Comparison of ENCODE assay signal across 1 mouse cellular context in the genomic region with DNA sequence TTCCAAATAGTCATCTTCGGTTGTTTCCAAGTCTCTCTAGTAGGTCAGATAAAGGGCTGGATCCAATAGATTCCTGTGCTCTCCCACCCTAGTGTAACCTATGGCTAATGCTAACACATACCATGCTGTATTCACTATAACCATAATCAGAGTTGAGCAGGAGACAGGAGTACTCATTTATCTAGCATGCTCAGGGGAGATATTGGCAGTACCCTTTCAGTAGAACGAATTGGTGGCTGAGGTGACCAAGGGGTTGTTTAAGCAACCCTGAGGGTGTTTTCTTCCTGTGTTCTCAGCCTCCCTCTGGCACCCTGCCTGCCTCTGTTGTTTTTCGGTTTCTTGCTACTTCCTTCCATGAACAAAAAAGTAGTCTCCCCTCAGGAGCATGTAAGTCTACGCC.
TF ChIP-seq lines count a peak whose summit lies in the region.

No protein-coding gene starts in this region.

TF ChIP-seq in MEL, 35 proteins besides CTCF, POLR2A, EP300 and RAD21 (continued from another document):
- TF ChIP-seq E2F4 (IDR thresholded peaks at IDR 0.05; ENCODE audit: borderline replicate concordance, low read depth, low read length) (no peak), NRF1 (IDR thresholded peaks at IDR 0.05; ENCODE audit: insufficient read depth, low read depth, low read length, poor library complexity, severe bottlenecking) (no peak), HCFC1 (IDR thresholded peaks at IDR 0.05; ENCODE audit: low read depth, low read length) (no peak), NELFE (IDR thresholded peaks at IDR 0.05; ENCODE audit: low read depth, low read length) (no peak), MXI1 (IDR thresholded peaks at IDR 0.05; ENCODE audit: low read depth, low read length) (peak; percentile 78), SIN3A (IDR thresholded peaks at IDR 0.05; ENCODE audit: low read length) (peak; percentile 81), GABPA (IDR thresholded peaks at IDR 0.05; ENCODE audit: low read depth, low read length) (no peak), POLR2AphosphoS2 (IDR thresholded peaks at IDR 0.05; ENCODE audit: low read length) (peak; percentile 63; the same call in 1 of the 2 replicates), JUND (IDR thresholded peaks at IDR 0.05; ENCODE audit: low read depth, low read length) (peak; percentile 58; the same call in 1 of the 2 replicates), MAX (IDR thresholded peaks at IDR 0.05; ENCODE audit: low read length) (0 out of 2 replicates have a peak, but pooled peaks have one; percentile 5), POLR2AphosphoS5 (IDR thresholded peaks at IDR 0.05; ENCODE audit: borderline replicate concordance, low read depth, low read length) (no peak), MYB (IDR thresholded peaks at IDR 0.05; ENCODE audit: low read depth, low read length) (peak; percentile 82), TBP (IDR thresholded peaks at IDR 0.05; ENCODE audit: low read depth, low read length) (peak; percentile 81), CHD1 (IDR thresholded peaks at IDR 0.05; ENCODE audit: low read depth, low read length) (peak; percentile 86; the same call in 1 of the 2 replicates), SMC3 (IDR thresholded peaks at IDR 0.05; ENCODE audit: low read depth, low read length) (no peak), ZC3H11A (IDR thresholded peaks at IDR 0.05; ENCODE audit: low read depth, low read length) (no peak)
